Mouse (Mus musculus) G1E (cell line): ENCODE measurements around the gene Pzp. TPM values are rescaled to one million over a fixed set of nuclear protein-coding genes. Genes with fewer than 3 reads are reported as not detected.

Experiments used
- ATAC-seq: 2 replicates; pipeline ENCODE4 v1.8.0; 2016; ENCODE audit warnings: mild to moderate bottlenecking; ENCODE audit not compliant: insufficient number of reproducible peaks, poor library complexity, low FRiP score, severe bottlenecking; ENCODE audit errors: extremely low read depth
- DNase-seq: peaks from one replicate; pipeline ENCODE4 v3.0.0; 2012; ENCODE audit warnings: low spot score
- H3K27me3 ChIP-seq: 2 replicates; pipeline ENCODE4 v1.6.1; 2012; ENCODE audit warnings: mild to moderate bottlenecking, low read length, inconsistent platforms; ENCODE audit not compliant: insufficient read depth
- H3K36me3 ChIP-seq: replicated peaks from 2 replicates; pipeline ENCODE3; 2012; ENCODE audit warnings: mild to moderate bottlenecking, inconsistent platforms
- H3K4me1 ChIP-seq: 2 replicates; pipeline ENCODE4 v1.6.1; 2012; ENCODE audit warnings: low read depth, low read length, inconsistent platforms, mixed read lengths; ENCODE audit not compliant: insufficient read depth
- H3K4me3 ChIP-seq: 2 replicates; pipeline ENCODE4 v1.5.1; 2012; ENCODE audit warnings: low read depth, mild to moderate bottlenecking, inconsistent platforms, low read length, moderate library complexity, mixed read lengths
- H3K9me3 ChIP-seq: replicated peaks from 2 replicates; pipeline ENCODE4 v1.6.1; 2012; ENCODE audit warnings: inconsistent platforms
- CTCF ChIP-seq: IDR thresholded peaks from 2 replicates; pipeline ENCODE4 v1.5.1; 2012; ENCODE audit warnings: low read depth, low read length, inconsistent platforms, mixed read lengths
- GATA1 ChIP-seq: IDR thresholded peaks from 2 replicates; pipeline ENCODE4 v1.6.1; 2012; ENCODE audit warnings: borderline replicate concordance, low read length, inconsistent platforms, mixed read lengths
- GATA2 ChIP-seq: IDR thresholded peaks from 2 replicates; pipeline ENCODE4 v1.6.1; 2012; ENCODE audit warnings: low read depth, low read length, inconsistent platforms, borderline replicate concordance
- POLR2AphosphoS5 ChIP-seq: IDR thresholded peaks from 2 replicates; pipeline ENCODE4 v1.6.1; 2012; ENCODE audit warnings: low read depth, low read length, inconsistent platforms; ENCODE audit not compliant: insufficient replicate concordance
- TAL1 ChIP-seq: conservative IDR thresholded peaks from 2 replicates; pipeline ENCODE4 v1.6.1; 2012; ENCODE audit warnings: low read depth, low read length, inconsistent platforms, mixed read lengths
- polyA plus RNA-seq: library from polyadenylated mRNA; stranded (reverse); fragments of >175 nt; gene quantifications from 2 replicates; pipeline ENCODE4 v1.2.3, GENCODE M21; 2012
- total RNA-seq, 2 experiments: library from RNA; stranded (forward) in 1 of 2; stranded (reverse) in 1 of 2; fragments of 200-1000 nt in 1 of 2; fragments of >200 nt in 1 of 2; fragmentation: Nextera tagmentation in 1 of 2; gene quantifications; 2 replicates each; pipeline ENCODE4 v1.2.3; 2014 to 2017

Gene Pzp
- total and polyA plus RNA-seq, 3 experiments, result 0.05 TPM; not detected in 2

- H3K4me1 ChIP-seq, result no peaks in the 10 kb centered on the region
- ATAC-seq (no peak), DNase-seq (no peak)
- TF ChIP-seq GATA1 (no peak), POLR2AphosphoS5 (no peak), CTCF (no peak), GATA2 (no peak), TAL1 (no peak)
- H3K4me3 ChIP-seq, result no peak overlapping the region
- peaks cover 30% of the 10 kb centered on the region for H3K9me3 ChIP-seq
- H3K36me3 ChIP-seq, result no peaks in the 10 kb centered on the region
- H3K27me3 ChIP-seq, result no peaks in the 10 kb centered on the region
Measured at GRCm38 (mm10) chr6:128523360-128523759, 3.2 kb downstream of the Pzp start.

- no peak for TF ChIP-seq TAL1
- no peak for TF ChIP-seq GATA2
- TF ChIP-seq CTCF, result no peak
- no peak for TF ChIP-seq POLR2AphosphoS5
- TF ChIP-seq GATA1, result no peak
- no peak overlapping the region for H3K4me3 ChIP-seq
- H3K4me1 ChIP-seq, result no peaks in the 10 kb centered on the region
- no peaks in the 10 kb centered on the region for H3K36me3 ChIP-seq
- DNase-seq (no peak), ATAC-seq (no peak)
- H3K9me3 ChIP-seq, result peaks cover 28% of the 10 kb centered on the region
- no peaks in the 10 kb centered on the region for H3K27me3 ChIP-seq
Measured at GRCm38 (mm10) chr6:128519159-128519558, 7.4 kb downstream of the Pzp start.

DNA sequence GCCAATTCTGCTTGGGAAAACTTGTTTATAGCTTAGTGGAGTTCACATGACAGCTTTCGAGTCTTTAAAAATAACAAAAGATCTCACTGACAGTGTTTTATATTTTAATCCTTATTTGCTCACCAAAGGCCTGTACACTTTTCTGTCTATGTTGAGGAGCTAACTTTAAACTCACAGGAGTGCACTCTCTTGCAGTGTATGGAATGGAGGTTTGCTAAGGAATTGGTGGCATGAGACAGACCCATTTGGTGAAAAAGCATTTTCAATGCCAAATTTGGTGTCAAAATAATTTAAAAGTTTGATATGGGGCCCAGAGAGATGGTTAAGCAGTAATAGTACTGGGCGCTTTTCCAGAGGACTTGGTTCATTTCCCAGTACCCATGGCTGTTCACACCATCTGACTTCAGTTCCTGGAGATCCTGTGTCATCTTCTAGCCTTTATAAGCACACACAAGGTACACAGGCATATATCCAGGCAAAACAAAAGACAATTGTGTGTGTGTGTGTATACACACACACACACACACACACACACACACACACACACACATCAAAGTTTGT, 20.8 kb downstream of the Pzp start:
- Histone ChIP-seq H3K9me3 (peaks cover 10% of the 10 kb centered on the region), H3K36me3 (no peaks in the 10 kb centered on the region), H3K4me3 (no peak overlapping the region), H3K4me1 (no peaks in the 10 kb centered on the region), H3K27me3 (no peaks in the 10 kb centered on the region)
- DNase-seq (no peak), ATAC-seq (no peak)
- TF ChIP-seq POLR2AphosphoS5 (no peak), CTCF (no peak), TAL1 (no peak), GATA1 (no peak), GATA2 (no peak)

- Histone ChIP-seq H3K36me3 (no peaks in the 10 kb centered on the region), H3K4me3 (no peak overlapping the region), H3K9me3 (peaks cover 10% of the 10 kb centered on the region), H3K4me1 (no peaks in the 10 kb centered on the region), H3K27me3 (no peaks in the 10 kb centered on the region)
- DNase-seq (no peak), ATAC-seq (no peak)
- TF ChIP-seq GATA1 (no peak), GATA2 (no peak), CTCF (no peak), POLR2AphosphoS5 (no peak), TAL1 (no peak)
Measured at GRCm38 (mm10) chr6:128504743-128505142, 21.8 kb downstream of the Pzp start.

DNA sequence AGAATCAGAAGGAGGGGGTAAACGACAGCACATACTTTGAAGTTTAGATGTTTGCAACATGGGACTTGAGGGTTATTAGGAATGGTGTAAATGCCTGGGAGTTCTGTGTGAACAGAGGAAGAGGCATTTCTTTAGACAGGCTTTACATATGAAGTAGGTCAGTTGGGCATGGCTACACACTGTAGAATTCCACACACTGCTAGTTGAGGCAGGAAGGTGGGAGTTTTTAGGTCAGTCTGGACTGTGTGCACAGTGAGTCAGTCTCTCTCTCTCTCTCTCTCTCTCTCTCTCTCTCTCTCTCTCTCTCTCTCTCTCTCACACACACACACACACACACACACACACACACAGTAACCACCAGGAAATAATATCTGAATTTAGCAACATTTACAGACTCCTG, 31.2 kb downstream of the Pzp start:
- Histone ChIP-seq H3K4me1 (no peaks in the 10 kb centered on the region), H3K4me3 (no peak overlapping the region), H3K9me3 (peaks cover 20% of the 10 kb centered on the region), H3K36me3 (no peaks in the 10 kb centered on the region), H3K27me3 (no peaks in the 10 kb centered on the region)
- TF ChIP-seq TAL1 (no peak), GATA1 (no peak), GATA2 (no peak), POLR2AphosphoS5 (no peak), CTCF (no peak)
- no peak for ATAC-seq
- DNase-seq, result no peak

DNA sequence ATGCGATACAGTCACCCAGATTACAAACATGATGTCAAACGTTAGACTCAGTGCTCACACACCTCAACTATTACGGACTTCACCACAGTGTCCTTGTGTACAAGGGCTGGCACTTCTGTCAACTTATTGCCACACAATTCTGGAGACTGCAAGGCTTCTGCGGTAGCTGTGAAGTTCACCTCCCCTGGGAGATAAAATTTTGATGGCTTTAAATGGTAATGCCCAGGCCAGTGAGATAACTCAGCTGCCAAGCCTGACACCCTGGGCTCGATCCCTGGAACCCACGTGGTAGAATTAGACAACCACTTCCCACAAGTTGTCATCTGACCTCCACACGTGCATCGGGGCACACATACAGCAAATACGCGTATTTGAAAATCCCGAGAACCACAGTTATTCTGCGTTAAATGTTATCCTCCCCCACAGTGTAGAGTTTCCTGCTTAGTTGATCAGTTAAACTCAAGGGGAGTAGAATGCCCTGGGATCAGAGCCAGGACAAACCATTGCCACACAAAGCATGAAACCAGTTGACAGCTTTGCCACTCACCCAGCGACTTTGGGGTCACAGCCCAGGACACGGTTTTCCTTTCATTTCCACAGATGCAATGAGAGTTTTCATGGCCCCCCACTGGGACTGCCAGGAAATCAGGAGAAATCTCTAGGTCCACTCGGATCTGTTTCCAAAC, 31.7 kb downstream of the Pzp start:
- no peaks in the 10 kb centered on the region for H3K27me3 ChIP-seq
- ATAC-seq, result no peak
- no peaks in the 10 kb centered on the region for H3K36me3 ChIP-seq
- H3K4me1 ChIP-seq, result no peaks in the 10 kb centered on the region
- H3K9me3 ChIP-seq, result peaks cover 23% of the 10 kb centered on the region
- DNase-seq, result no peak
- no peak overlapping the region for H3K4me3 ChIP-seq
- TF ChIP-seq CTCF (no peak), GATA2 (no peak), GATA1 (no peak), TAL1 (no peak), POLR2AphosphoS5 (no peak)
